Comparison of ENCODE assay signal across 22 mouse cellular contexts in the genomic region with DNA sequence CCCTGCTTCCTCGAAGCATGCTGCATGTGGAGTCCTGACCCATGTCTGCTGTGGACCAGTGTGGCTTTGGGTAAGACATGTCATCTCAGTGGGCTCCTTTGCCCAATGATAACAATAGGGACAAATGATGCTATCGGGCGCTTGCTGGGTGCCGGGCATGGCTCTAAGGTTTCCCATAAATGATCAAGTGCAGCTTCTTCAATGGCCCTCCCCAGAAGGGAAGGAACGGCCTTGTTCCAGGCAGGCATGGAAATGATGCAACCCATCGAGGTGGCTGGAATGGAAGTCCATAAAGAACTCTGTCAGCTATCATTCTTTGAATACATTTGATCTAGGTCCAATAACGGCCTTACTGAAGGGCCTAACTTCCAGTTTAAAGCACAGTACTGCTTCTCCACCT.
"Had no signal": no experiment of that assay in that cellular context is flagged by ENCODE, and none has a peak within 500 bp of the region (broad histone marks: within the 10 kb centered on the region; RNA-seq: fewer than 3 reads in every experiment).

No protein-coding gene starts in this region.

- H3K9ac ChIP-seq: liver, embryonic 12.5 days; liver, embryonic 15.5 days; lung, embryonic 15.5 days; midbrain, embryonic 13.5 days; neural tube, embryonic 12.5 days; stomach, embryonic 15.5 days had no signal

- DNase-seq: kidney, adult 18-20 months; kidney, adult 9 months; kidney, postnatal 14 days; layer of hippocampus, adult 9-11 months; lung, adult 18-20 months; lung, postnatal 10 days; lung, postnatal 36 days; right cerebral cortex, postnatal 25 days; spleen, adult 18-20 months; thymus, adult 2 months; thymus, postnatal 14 days; thymus, postnatal 4 days had no signal

- H3K4me2 ChIP-seq: liver, embryonic 12.5 days; liver, embryonic 15.5 days; lung, embryonic 15.5 days; midbrain, embryonic 13.5 days; neural tube, embryonic 12.5 days; stomach, embryonic 15.5 days had no signal

- ATAC-seq: liver, embryonic 12.5 days; midbrain, embryonic 13.5 days; midbrain, embryonic 16.5 days had no signal

- H3K9me3 ChIP-seq: liver, embryonic 12.5 days; liver, embryonic 15.5 days; lung, embryonic 15.5 days; megakaryocyte, embryonic 14.5 days; midbrain, embryonic 10.5 days; midbrain, embryonic 13.5 days; neural tube, embryonic 12.5 days; stomach, embryonic 15.5 days had no signal

- H3K4me3 ChIP-seq: layer of hippocampus, adult 2 months; liver, embryonic 12.5 days; liver, embryonic 15.5 days; lung, embryonic 15.5 days; megakaryocyte, embryonic 14.5 days; midbrain, embryonic 10.5 days; midbrain, embryonic 13.5 days; neural tube, embryonic 12.5 days; stomach, embryonic 15.5 days had no signal

- H3K27me3 ChIP-seq: liver, embryonic 12.5 days; liver, embryonic 15.5 days; lung, embryonic 15.5 days; megakaryocyte, embryonic 14.5 days; midbrain, embryonic 13.5 days; neural tube, embryonic 12.5 days; stomach, embryonic 15.5 days had no signal

- H3K4me1 ChIP-seq: megakaryocyte, embryonic 14.5 days; midbrain, embryonic 10.5 days; midbrain, embryonic 13.5 days had no signal

- H3K36me3 ChIP-seq: liver, embryonic 12.5 days; liver, embryonic 15.5 days; lung, embryonic 15.5 days; midbrain, embryonic 10.5 days; midbrain, embryonic 13.5 days; neural tube, embryonic 12.5 days; stomach, embryonic 15.5 days had no signal

- H3K27ac ChIP-seq: layer of hippocampus, adult 2 months; liver, embryonic 12.5 days; liver, embryonic 15.5 days; lung, embryonic 15.5 days; midbrain, embryonic 10.5 days; midbrain, embryonic 13.5 days; neural tube, embryonic 12.5 days; stomach, embryonic 15.5 days had no signal
